Mouse (Mus musculus): Measurements from ENCODE around the gene Ttc21b. TPM values are rescaled to one million over a fixed set of nuclear protein-coding genes. Genes with fewer than 3 reads are reported as not detected.

Gene Ttc21b
- polyA plus RNA-seq, 1 experiment: 4.5 TPM

DNA sequence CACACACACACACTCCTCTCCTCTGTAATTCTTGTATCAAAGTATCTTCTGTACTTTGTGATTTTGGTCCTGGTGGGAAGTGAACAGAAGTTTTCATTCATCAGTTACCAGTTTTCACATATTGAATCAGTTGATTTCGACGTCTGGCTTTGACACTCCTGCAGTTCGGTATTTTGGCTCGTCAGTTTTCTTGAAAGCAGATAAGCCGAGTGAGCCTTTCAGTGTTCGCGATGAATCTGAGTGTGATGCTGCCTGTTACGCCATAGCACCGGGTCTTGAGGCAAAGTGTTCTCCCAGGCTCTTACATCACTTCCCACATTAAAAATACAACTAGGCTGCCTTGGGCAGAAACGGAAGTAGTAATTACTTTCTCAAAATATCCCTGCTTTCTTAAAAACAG, 76.6 kb downstream of the Ttc21b start:
- peaks cover 3% of the 10 kb centered on the region for H3K36me3 ChIP-seq (ENCODE audit: control insufficient read depth, insufficient read depth)
- no peak overlapping the region for H3K4me3 ChIP-seq (ENCODE audit: insufficient read depth, poor library complexity, severe bottlenecking)
- H3K79me3 ChIP-seq (ENCODE audit: low read depth): no peaks in the 10 kb centered on the region
- no peak overlapping the region for H3ac ChIP-seq (ENCODE audit: control insufficient read depth, insufficient read length, low read depth)
- H3K27me3 ChIP-seq (ENCODE audit: control insufficient read depth, insufficient read depth, insufficient read length): no peaks in the 10 kb centered on the region
- no peaks in the 10 kb centered on the region for H3K79me2 ChIP-seq (ENCODE audit: control insufficient read depth, insufficient read depth)
- TF ChIP-seq MAX (IDR thresholded peaks at IDR 0.05): no peak
- no peak for TF ChIP-seq FOSL1 (IDR thresholded peaks at IDR 0.05; ENCODE audit: insufficient read depth, low read length, poor library complexity, severe bottlenecking)
- TF ChIP-seq MYOD1 (IDR thresholded peaks at IDR 0.05; ENCODE audit: control insufficient read depth, insufficient read length, low read depth): no peak
- TF ChIP-seq MYOG (IDR thresholded peaks at IDR 0.05; ENCODE audit: control insufficient read depth, extremely low read depth, insufficient read length): no peak
- peak; percentile 36 for TF ChIP-seq CEBPB (IDR thresholded peaks at IDR 0.05; ENCODE audit: low read depth)
- TF ChIP-seq CTCF (IDR thresholded peaks at IDR 0.05; ENCODE audit: control insufficient read depth, insufficient read depth, insufficient read length): no peak
- TF ChIP-seq USF1 (IDR thresholded peaks at IDR 0.05; ENCODE audit: low read depth): no peak

DNA sequence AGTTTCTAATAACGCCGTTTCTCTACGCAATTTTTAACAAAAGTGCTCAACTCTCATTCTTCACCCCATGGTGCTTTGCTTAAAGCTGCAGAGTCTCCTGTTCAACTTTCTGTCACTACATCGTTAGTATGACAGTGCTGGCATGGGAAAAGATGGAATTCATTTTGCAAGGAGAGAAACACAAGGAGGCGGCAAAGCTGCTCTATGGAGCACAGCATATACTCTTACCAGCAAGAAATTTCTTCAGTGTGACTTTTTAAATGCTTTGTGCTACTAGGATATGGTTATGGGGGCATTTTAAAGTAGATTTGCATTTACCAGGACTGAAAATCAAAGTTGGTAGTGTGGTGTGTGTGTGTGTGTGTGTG, 77.6 kb downstream of the Ttc21b start:
- no peaks in the 10 kb centered on the region for H3K79me2 ChIP-seq (ENCODE audit: control insufficient read depth, insufficient read depth)
- no peaks in the 10 kb centered on the region for H3K79me3 ChIP-seq (ENCODE audit: low read depth)
- no peak overlapping the region for H3ac ChIP-seq (ENCODE audit: control insufficient read depth, insufficient read length, low read depth)
- no peaks in the 10 kb centered on the region for H3K27me3 ChIP-seq (ENCODE audit: control insufficient read depth, insufficient read depth, insufficient read length)
- TF ChIP-seq MAX (IDR thresholded peaks at IDR 0.05) (no peak), CTCF (IDR thresholded peaks at IDR 0.05; ENCODE audit: control insufficient read depth, insufficient read depth, insufficient read length) (no peak), FOSL1 (IDR thresholded peaks at IDR 0.05; ENCODE audit: insufficient read depth, low read length, poor library complexity, severe bottlenecking) (no peak), MYOG (IDR thresholded peaks at IDR 0.05; ENCODE audit: control insufficient read depth, extremely low read depth, insufficient read length) (no peak), MYOD1 (IDR thresholded peaks at IDR 0.05; ENCODE audit: control insufficient read depth, insufficient read length, low read depth) (no peak), CEBPB (IDR thresholded peaks at IDR 0.05; ENCODE audit: low read depth) (no peak)
- no peak overlapping the region for H3K4me3 ChIP-seq (ENCODE audit: insufficient read depth, poor library complexity, severe bottlenecking)
- peaks cover 1% of the 10 kb centered on the region for H3K36me3 ChIP-seq (ENCODE audit: control insufficient read depth, insufficient read depth)

GRCm38 (mm10) chr2:66177886-66178847, 78.2 kb downstream of the Ttc21b start:
- TF ChIP-seq CTCF (IDR thresholded peaks at IDR 0.05; ENCODE audit: control insufficient read depth, insufficient read depth, insufficient read length) (no peak), FOSL1 (IDR thresholded peaks at IDR 0.05; ENCODE audit: insufficient read depth, low read length, poor library complexity, severe bottlenecking) (no peak)
- no peaks in the 10 kb centered on the region for H3K27me3 ChIP-seq (ENCODE audit: control insufficient read depth, insufficient read depth, insufficient read length)
- H3K79me2 ChIP-seq (ENCODE audit: control insufficient read depth, insufficient read depth): no peaks in the 10 kb centered on the region
- H3ac ChIP-seq (ENCODE audit: control insufficient read depth, insufficient read length, low read depth): no peak overlapping the region
- no peak overlapping the region for H3K4me3 ChIP-seq (ENCODE audit: insufficient read depth, poor library complexity, severe bottlenecking)
- H3K36me3 ChIP-seq (ENCODE audit: control insufficient read depth, insufficient read depth): no peaks in the 10 kb centered on the region
- no peaks in the 10 kb centered on the region for H3K79me3 ChIP-seq (ENCODE audit: low read depth)

- Histone ChIP-seq H3K79me3 (ENCODE audit: low read depth) (no peaks in the 10 kb centered on the region), H3K4me3 (ENCODE audit: insufficient read depth, poor library complexity, severe bottlenecking) (no peak overlapping the region), H3K27me3 (ENCODE audit: control insufficient read depth, insufficient read depth, insufficient read length) (no peaks in the 10 kb centered on the region), H3ac (ENCODE audit: control insufficient read depth, insufficient read length, low read depth) (no peak overlapping the region), H3K36me3 (ENCODE audit: control insufficient read depth, insufficient read depth) (no peaks in the 10 kb centered on the region), H3K79me2 (ENCODE audit: control insufficient read depth, insufficient read depth) (no peaks in the 10 kb centered on the region)
- no peak for TF ChIP-seq CTCF (IDR thresholded peaks at IDR 0.05; ENCODE audit: control insufficient read depth, insufficient read depth, insufficient read length)
- no peak for TF ChIP-seq FOSL1 (IDR thresholded peaks at IDR 0.05; ENCODE audit: insufficient read depth, low read length, poor library complexity, severe bottlenecking)
Measured at GRCm38 (mm10) chr2:66177017-66177416, 79.4 kb downstream of the Ttc21b start.

DNA sequence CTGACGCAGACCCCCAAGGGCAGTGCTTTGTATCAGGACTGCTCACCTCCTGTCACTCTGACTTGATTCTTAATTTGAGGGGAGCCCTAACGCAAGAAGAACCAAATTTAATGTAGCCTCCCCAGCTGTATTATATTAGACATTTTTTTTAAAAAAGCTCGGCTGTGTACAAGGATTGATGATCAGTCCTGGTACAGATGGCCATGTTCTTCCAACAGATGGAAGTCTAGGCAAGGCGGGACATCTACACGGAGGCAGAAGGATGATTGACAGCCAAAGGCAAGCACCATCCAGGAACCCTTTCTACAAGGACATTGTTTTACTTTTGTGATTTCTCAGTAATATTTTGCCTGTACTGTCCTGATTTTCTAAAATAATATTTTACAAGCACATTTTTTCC, 83.3 kb downstream of the Ttc21b start:
- TF ChIP-seq CEBPB (IDR thresholded peaks at IDR 0.05; ENCODE audit: low read depth): no peak
- TF ChIP-seq CTCF (IDR thresholded peaks at IDR 0.05; ENCODE audit: control insufficient read depth, insufficient read depth, insufficient read length): no peak
- TF ChIP-seq MYOG (IDR thresholded peaks at IDR 0.05; ENCODE audit: control insufficient read depth, extremely low read depth, insufficient read length): no peak
- no peak for TF ChIP-seq FOSL1 (IDR thresholded peaks at IDR 0.05; ENCODE audit: insufficient read depth, low read length, poor library complexity, severe bottlenecking)
- no peak for TF ChIP-seq USF1 (IDR thresholded peaks at IDR 0.05; ENCODE audit: low read depth)
- no peak for TF ChIP-seq MYOD1 (IDR thresholded peaks at IDR 0.05; ENCODE audit: control insufficient read depth, insufficient read length, low read depth)
- no peak for TF ChIP-seq MAX (IDR thresholded peaks at IDR 0.05)
- Histone ChIP-seq H3K79me2 (ENCODE audit: control insufficient read depth, insufficient read depth) (no peaks in the 10 kb centered on the region), H3K36me3 (ENCODE audit: control insufficient read depth, insufficient read depth) (no peaks in the 10 kb centered on the region), H3K4me3 (ENCODE audit: insufficient read depth, poor library complexity, severe bottlenecking) (no peak overlapping the region), H3K79me3 (ENCODE audit: low read depth) (no peaks in the 10 kb centered on the region), H3ac (ENCODE audit: control insufficient read depth, insufficient read length, low read depth) (no peak overlapping the region), H3K27me3 (ENCODE audit: control insufficient read depth, insufficient read depth, insufficient read length) (no peaks in the 10 kb centered on the region)

DNA sequence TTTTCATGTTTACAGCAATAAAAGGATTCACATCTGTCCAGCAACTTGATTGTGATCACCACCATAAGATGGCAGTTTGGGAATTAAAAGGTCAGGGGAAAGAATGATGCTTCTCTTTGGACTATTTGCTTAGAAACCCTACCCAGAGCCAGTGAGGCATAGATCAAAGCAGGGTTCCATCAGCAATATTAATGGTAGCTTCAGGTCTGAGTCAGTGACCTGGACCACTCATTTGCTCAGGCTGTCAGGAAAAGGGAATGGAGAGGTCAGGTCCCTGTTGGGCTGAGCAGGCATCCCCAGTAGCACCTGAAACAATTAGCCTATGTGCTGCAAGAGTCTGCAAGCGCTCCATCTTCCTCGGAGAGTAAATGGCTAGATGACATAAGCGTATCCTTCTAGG, 84.8 kb downstream of the Ttc21b start:
- no peaks in the 10 kb centered on the region for H3K79me2 ChIP-seq (ENCODE audit: control insufficient read depth, insufficient read depth)
- TF ChIP-seq USF1 (IDR thresholded peaks at IDR 0.05; ENCODE audit: low read depth): no peak
- no peak for TF ChIP-seq CEBPB (IDR thresholded peaks at IDR 0.05; ENCODE audit: low read depth)
- no peak for TF ChIP-seq MYOD1 (IDR thresholded peaks at IDR 0.05; ENCODE audit: control insufficient read depth, insufficient read length, low read depth)
- TF ChIP-seq MYOG (IDR thresholded peaks at IDR 0.05; ENCODE audit: control insufficient read depth, extremely low read depth, insufficient read length): no peak
- TF ChIP-seq FOSL1 (IDR thresholded peaks at IDR 0.05; ENCODE audit: insufficient read depth, low read length, poor library complexity, severe bottlenecking): no peak
- TF ChIP-seq CTCF (IDR thresholded peaks at IDR 0.05; ENCODE audit: control insufficient read depth, insufficient read depth, insufficient read length): no peak
- TF ChIP-seq MAX (IDR thresholded peaks at IDR 0.05): no peak
- no peaks in the 10 kb centered on the region for H3K36me3 ChIP-seq (ENCODE audit: control insufficient read depth, insufficient read depth)
- no peaks in the 10 kb centered on the region for H3K79me3 ChIP-seq (ENCODE audit: low read depth)
- no peak overlapping the region for H3K4me3 ChIP-seq (ENCODE audit: insufficient read depth, poor library complexity, severe bottlenecking)
- H3K27me3 ChIP-seq (ENCODE audit: control insufficient read depth, insufficient read depth, insufficient read length): no peaks in the 10 kb centered on the region
- H3ac ChIP-seq (ENCODE audit: control insufficient read depth, insufficient read length, low read depth): no peak overlapping the region

Data from C2C12 (cell line).